Mouse (Mus musculus) macrophage (primary cell): Measurements from ENCODE around the gene Atp8a1. TPM values are rescaled to one million over a fixed set of nuclear protein-coding genes. Genes with fewer than 3 reads are reported as not detected.
A peak's percentile ranks its signal among the peaks of the same experiment; 100 is the strongest.

Source experiments
- H3K27ac ChIP-seq: fragments of 350-480 bp; formaldehyde crosslinking; 2 replicates; pipeline ENCODE4 v1.9.0; 2021
- H3K36me3 ChIP-seq: fragments of 350-480 bp; formaldehyde crosslinking; 2 replicates; pipeline ENCODE4 v1.9.0; 2021; ENCODE audit errors: inconsistent target
- H3K4me3 ChIP-seq: fragments of 350-480 bp; formaldehyde crosslinking; 2 replicates; pipeline ENCODE4 v1.9.0; 2021; ENCODE audit errors: inconsistent target
- H3K79me2 ChIP-seq: fragments of 350-480 bp; formaldehyde crosslinking; 2 replicates; pipeline ENCODE4 v1.9.0; 2021; ENCODE audit errors: inconsistent target
- WGBS: methylation state at CpG from one replicate; pipeline ENCODE4 v1.1.7; 2026; ENCODE audit warnings: inconsistent platforms; ENCODE audit not compliant: missing documents; 5-methylcytosine and 5-hydroxymethylcytosine counted together
- polyA plus RNA-seq: library from polyadenylated mRNA; stranded (reverse); fragments of 250-400 nt; gene quantifications from 3 replicates; pipeline ENCODE4 v1.2.4, GENCODE M21; 2018; ENCODE audit warnings: inconsistent platforms

Atp8a1 gene
- polyA plus RNA-seq, 1 experiment from 2014 or later = 43.8 TPM

DNA sequence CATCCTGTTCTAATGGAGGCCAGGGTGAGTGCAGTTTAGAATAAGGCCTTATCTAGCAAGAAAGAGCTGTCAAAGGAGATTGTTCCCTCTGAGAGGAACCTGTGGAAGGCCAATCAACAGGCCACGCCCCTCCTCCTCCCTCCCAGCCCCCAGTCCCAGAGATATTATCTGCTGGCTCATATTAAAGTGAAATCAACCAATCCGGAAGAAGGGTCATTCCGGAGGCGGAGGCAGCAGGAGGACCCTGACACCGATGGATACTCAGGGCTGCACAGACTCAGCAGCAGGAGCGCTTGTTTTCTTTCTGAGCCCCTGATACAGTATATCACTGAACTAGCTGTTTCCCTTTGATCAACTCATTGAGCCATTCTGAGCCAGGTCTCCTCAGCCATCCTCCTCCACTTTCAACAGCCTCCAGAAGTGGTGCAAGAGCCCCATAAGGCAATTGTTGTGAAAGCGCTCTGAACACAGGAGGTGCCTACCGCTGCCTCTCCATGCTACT lies 2.0 kb downstream of the Atp8a1 start:
- WGBS = 0% methylated on average over 8 of the region's 8 CpGs
- peak overlapping the region; percentile 49 for H3K27ac ChIP-seq
- no peaks in the 10 kb centered on the region for H3K36me3 ChIP-seq
- H3K4me3 ChIP-seq = peak overlapping the region; percentile 84
- H3K79me2 ChIP-seq = peaks cover 67% of the 10 kb centered on the region

GRCm38 (mm10) chr5:67844070-67844469 lies 3.2 kb downstream of the Atp8a1 start:
- H3K36me3 ChIP-seq = no peaks in the 10 kb centered on the region
- H3K4me3 ChIP-seq = no peak overlapping the region
- WGBS = 86% methylated on average over 4 of the region's 4 CpGs
- H3K79me2 ChIP-seq = peaks cover 79% of the 10 kb centered on the region
- no peak overlapping the region for H3K27ac ChIP-seq

GRCm38 (mm10) chr5:67842306-67842705 lies 4.9 kb downstream of the Atp8a1 start:
- Histone ChIP-seq H3K36me3 (no peaks in the 10 kb centered on the region), H3K4me3 (no peak overlapping the region), H3K27ac (no peak overlapping the region), H3K79me2 (peaks cover 96% of the 10 kb centered on the region)
- WGBS = 91% methylated on average over 6 of the region's 6 CpGs

- WGBS = 96% methylated on average over 5 of the region's 5 CpGs
- H3K4me3 ChIP-seq = no peak overlapping the region
- H3K27ac ChIP-seq = no peak overlapping the region
- no peaks in the 10 kb centered on the region for H3K36me3 ChIP-seq
- peaks cover 100% of the 10 kb centered on the region for H3K79me2 ChIP-seq
Measured at GRCm38 (mm10) chr5:67833841-67834240, 13.4 kb downstream of the Atp8a1 start.

DNA sequence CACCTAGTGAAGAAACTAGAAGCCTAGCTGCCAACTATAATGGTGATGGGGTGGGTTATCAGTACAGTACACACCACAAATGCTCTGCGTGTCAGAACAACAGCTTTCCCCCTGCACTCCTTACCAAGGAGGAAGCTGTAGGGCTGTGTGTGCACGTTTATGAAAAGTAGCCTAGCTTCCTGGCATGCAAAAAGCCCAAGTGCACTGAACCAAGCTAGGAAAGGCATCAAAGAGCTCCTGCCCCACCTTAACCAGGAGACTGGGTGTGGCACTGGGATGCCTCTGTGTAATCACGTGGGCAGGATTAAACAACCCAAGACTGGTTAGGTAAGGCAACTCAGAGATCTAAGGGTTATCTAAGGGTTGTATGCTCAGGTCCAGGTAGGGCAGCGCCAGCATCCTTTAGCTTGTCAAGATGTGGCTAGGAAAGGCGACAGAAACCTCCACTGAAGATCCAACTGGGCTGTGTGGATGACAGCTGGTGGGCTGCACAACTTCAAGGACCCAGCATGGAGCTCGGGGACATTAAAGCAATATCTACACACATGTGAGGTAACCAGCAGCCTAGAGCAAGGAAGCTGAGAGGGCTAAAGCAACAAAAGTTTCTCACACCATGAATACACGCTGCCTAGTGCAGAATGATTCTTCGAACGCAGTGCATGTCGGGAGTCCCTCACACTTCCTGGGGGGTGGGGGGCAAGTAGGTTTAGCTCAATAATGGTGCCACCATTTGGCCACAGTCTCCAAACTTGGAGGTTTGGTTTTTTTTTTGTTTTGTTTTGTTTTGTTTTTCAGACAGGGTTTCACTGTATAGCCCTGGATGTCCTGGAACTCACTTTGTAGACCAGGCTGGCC lies 15.7 kb downstream of the Atp8a1 start:
- no peak overlapping the region for H3K4me3 ChIP-seq
- H3K79me2 ChIP-seq = peaks cover 100% of the 10 kb centered on the region
- H3K36me3 ChIP-seq = no peaks in the 10 kb centered on the region
- 62% methylated on average over 10 of the region's 10 CpGs for WGBS
- H3K27ac ChIP-seq = no peak overlapping the region

DNA sequence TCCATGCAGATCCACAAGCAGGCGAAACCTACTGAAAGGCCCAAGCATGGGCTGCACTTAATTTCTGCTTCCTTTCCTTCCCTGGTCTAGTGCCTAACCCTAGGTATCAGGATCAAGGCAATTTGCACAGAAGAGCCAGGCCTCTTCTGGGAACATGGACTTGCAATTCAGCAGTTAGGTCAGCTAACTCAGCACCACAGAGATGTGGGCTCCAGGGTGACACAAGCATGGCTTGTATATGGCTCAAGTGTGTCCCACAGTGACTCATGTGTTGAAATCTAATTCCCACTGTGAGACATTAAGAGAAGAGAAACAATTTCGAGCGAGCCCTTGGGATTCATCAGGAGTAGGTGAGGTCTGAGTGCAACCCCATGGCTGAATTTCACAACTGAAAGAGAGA lies 18.9 kb downstream of the Atp8a1 start:
- H3K79me2 ChIP-seq = peaks cover 100% of the 10 kb centered on the region
- WGBS = 71% methylated on average over 3 of the region's 3 CpGs
- H3K36me3 ChIP-seq = no peaks in the 10 kb centered on the region
- no peak overlapping the region; the same call in 1 of the 2 replicates for H3K27ac ChIP-seq
- no peak overlapping the region for H3K4me3 ChIP-seq

- 72% methylated on average over 3 of the region's 3 CpGs for WGBS
- no peak overlapping the region for H3K27ac ChIP-seq
Measured at GRCm38 (mm10) chr5:67826935-67827334, 20.3 kb downstream of the Atp8a1 start.

GRCm38 (mm10) chr5:67826278-67826677 lies 21.0 kb downstream of the Atp8a1 start:
- Histone ChIP-seq H3K4me3 (no peak overlapping the region), H3K79me2 (peaks cover 87% of the 10 kb centered on the region), H3K27ac (no peak overlapping the region), H3K36me3 (no peaks in the 10 kb centered on the region)
- WGBS = 95% methylated on average over 9 of the region's 9 CpGs

More at GRCm38 (mm10) chr5:67826935-67827334, 20.3 kb downstream of the Atp8a1 start:
- Histone ChIP-seq H3K79me2 (peaks cover 93% of the 10 kb centered on the region), H3K4me3 (no peak overlapping the region), H3K36me3 (no peaks in the 10 kb centered on the region)

GRCm38 (mm10) chr5:67824600-67824999 lies 22.6 kb downstream of the Atp8a1 start:
- WGBS = 100% methylated on average over 2 of the region's 2 CpGs
- peaks cover 85% of the 10 kb centered on the region; the same call in 1 of the 2 replicates for H3K79me2 ChIP-seq
- H3K27ac ChIP-seq = no peak overlapping the region
- H3K4me3 ChIP-seq = no peak overlapping the region
- H3K36me3 ChIP-seq = no peaks in the 10 kb centered on the region

DNA sequence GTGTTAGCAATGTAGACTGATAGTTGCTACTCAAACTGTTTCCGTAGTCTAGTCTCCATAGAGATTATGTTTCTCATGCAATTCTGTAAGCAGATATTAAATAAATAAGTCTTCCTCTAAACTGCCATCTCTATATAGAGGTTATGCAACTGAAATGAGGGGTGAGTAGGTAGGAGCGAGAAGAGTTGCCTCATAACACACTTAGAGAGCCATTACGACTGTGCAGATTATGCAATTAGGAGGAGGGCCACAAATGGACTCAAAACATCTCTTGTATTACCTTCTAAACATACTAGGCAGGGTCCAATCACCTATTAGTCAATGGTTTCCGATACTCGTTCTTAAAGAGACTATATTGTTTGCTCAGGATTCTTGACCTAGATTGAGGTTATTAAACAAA lies 23.5 kb downstream of the Atp8a1 start:
- Histone ChIP-seq H3K4me3 (no peak overlapping the region), H3K79me2 (peaks cover 85% of the 10 kb centered on the region), H3K36me3 (no peaks in the 10 kb centered on the region), H3K27ac (no peak overlapping the region)
- WGBS = 54% methylated on average over 5 of the region's 5 CpGs

- no peaks in the 10 kb centered on the region for H3K36me3 ChIP-seq
- H3K79me2 ChIP-seq = peaks cover 85% of the 10 kb centered on the region
- WGBS = 88% methylated on average over 6 of the region's 6 CpGs
- no peak overlapping the region for H3K4me3 ChIP-seq
- peak overlapping the region; percentile 79 for H3K27ac ChIP-seq
Measured at GRCm38 (mm10) chr5:67822619-67823018, 24.6 kb downstream of the Atp8a1 start.

GRCm38 (mm10) chr5:67821987-67822401 lies 25.2 kb downstream of the Atp8a1 start:
- Histone ChIP-seq H3K27ac (peak overlapping the region; percentile 79), H3K4me3 (no peak overlapping the region), H3K36me3 (no peaks in the 10 kb centered on the region), H3K79me2 (peaks cover 85% of the 10 kb centered on the region)
- WGBS = 9% methylated on average over 8 of the region's 8 CpGs

DNA sequence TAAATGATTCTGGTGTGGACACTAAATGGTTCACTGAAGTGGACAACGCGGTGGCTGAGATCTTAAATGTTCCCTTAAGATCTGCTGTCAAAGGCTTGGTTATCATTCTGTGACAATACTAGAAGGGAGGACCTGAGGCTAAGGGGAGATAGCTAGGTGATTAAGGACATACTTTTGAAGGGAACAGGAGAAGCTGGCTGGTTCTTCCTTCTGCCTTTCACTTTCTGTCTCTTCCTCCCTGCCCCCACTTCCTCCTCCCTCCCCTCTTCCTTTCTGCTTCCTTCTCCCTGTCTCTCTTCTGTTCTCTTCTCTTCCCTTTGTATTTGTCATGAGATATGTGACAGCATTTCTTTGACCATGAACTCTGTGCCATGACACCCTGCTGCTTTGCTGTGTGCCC lies 26.0 kb downstream of the Atp8a1 start:
- Histone ChIP-seq H3K27ac (peak overlapping the region; percentile 79), H3K4me3 (no peak overlapping the region), H3K36me3 (no peaks in the 10 kb centered on the region), H3K79me2 (peaks cover 85% of the 10 kb centered on the region)
- 85% methylated on average over 2 of the region's 2 CpGs for WGBS

- no peak overlapping the region for H3K27ac ChIP-seq
- H3K79me2 ChIP-seq = peaks cover 69% of the 10 kb centered on the region
- no peak overlapping the region for H3K4me3 ChIP-seq
- 99% methylated on average over 5 of the region's 5 CpGs for WGBS
- no peaks in the 10 kb centered on the region for H3K36me3 ChIP-seq
Measured at GRCm38 (mm10) chr5:67819451-67819850, 27.8 kb downstream of the Atp8a1 start.

DNA sequence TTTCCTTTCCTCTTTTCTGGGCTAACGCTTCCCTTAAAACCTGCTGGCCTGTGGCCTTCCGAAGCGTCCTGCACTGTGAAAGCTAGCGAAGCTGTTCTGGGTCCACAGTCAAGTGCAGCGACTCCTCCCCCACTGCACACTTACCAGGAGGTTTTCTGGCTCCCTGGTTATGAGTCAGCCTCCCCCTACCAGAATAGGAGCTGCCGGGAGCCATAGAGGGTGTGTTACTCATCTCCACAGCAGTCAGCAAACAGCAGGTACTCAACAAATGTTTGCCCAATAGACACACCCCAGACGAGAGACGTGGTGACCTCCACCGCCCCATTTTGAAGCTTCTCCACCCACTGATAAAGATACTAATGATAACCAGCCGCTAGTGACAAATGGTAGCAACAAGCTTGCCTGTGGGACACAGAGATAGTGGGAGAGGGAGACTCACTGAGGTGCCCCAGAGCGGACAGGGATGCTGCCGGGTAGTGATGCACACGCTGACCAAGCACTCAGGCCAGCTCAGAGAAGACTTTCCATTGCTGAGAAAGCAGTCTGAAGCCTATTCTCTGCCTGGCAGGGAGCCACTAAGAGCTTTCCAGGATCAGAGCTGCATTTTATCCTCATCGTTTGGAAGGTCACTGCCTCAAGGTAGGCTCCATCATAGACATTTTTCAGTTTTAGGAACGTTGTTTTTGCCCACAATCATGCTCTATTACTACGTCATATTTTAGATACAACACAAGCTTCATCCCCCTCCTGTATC lies 31.5 kb downstream of the Atp8a1 start:
- WGBS = 46% methylated on average over 16 of the region's 16 CpGs
- peak overlapping the region; percentile 86 for H3K27ac ChIP-seq
- H3K79me2 ChIP-seq = peaks cover 60% of the 10 kb centered on the region
- peak overlapping the region; percentile 9; the same call in 1 of the 2 replicates for H3K4me3 ChIP-seq
- H3K36me3 ChIP-seq = peaks cover 15% of the 10 kb centered on the region
